Comparison of ENCODE assay signal across 24 mouse cellular contexts in the genomic region with DNA sequence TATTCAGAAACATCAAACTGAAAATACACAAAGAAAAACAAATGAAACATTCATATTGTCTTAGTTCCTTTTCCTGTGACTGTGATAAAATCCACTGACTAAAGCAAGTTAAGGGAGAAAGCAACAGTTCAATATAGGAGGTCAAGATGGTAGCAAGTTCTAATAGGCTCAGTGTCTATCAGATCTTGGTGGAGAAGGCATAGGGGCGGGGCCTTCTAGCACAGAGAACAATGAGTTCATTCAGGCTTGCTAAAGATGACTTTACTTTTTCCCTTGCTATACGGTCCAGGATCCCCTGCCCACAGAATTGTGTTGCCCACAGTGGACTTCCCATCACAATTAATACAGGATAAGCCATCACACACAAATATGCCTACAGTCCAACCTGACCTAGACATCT.
"Had no signal": no experiment of that assay in that cellular context is flagged by ENCODE, and none has a peak within 500 bp of the region (broad histone marks: within the 10 kb centered on the region; RNA-seq: fewer than 3 reads in every experiment).

No protein-coding gene starts in this region.

- H3K4me1 ChIP-seq: heart, embryonic 15.5 days; hindbrain, embryonic 13.5 days; hindbrain, embryonic 15.5 days; limb, embryonic 10.5 days had no signal

- H3K9me3 ChIP-seq: heart, embryonic 13.5 days; heart, embryonic 15.5 days; hindbrain, embryonic 13.5 days; hindbrain, embryonic 15.5 days; intestine, embryonic 15.5 days; limb, embryonic 10.5 days; limb, embryonic 12.5 days; liver, embryonic 12.5 days had no signal

- H3K27ac ChIP-seq: heart, embryonic 13.5 days; heart, embryonic 15.5 days; hindbrain, embryonic 13.5 days; hindbrain, embryonic 15.5 days; hindbrain, postnatal 0 days; intestine, embryonic 15.5 days; layer of hippocampus, adult 2 months; limb, embryonic 10.5 days; limb, embryonic 12.5 days; liver, embryonic 12.5 days had no signal

- H3K27me3 ChIP-seq: heart, embryonic 13.5 days; heart, embryonic 15.5 days; hindbrain, embryonic 13.5 days; hindbrain, embryonic 15.5 days; intestine, embryonic 15.5 days; limb, embryonic 12.5 days; liver, embryonic 12.5 days had no signal

- H3K36me3 ChIP-seq: heart, embryonic 13.5 days; heart, embryonic 15.5 days; hindbrain, embryonic 13.5 days; hindbrain, embryonic 15.5 days; intestine, embryonic 15.5 days; limb, embryonic 10.5 days; limb, embryonic 12.5 days; liver, embryonic 12.5 days had no signal

- H3K4me2 ChIP-seq: heart, embryonic 11.5 days; heart, embryonic 13.5 days; heart, embryonic 15.5 days; hindbrain, embryonic 13.5 days; hindbrain, embryonic 15.5 days; intestine, embryonic 15.5 days; limb, embryonic 12.5 days; liver, embryonic 12.5 days had no signal

- ATAC-seq: hindbrain, postnatal 0 days; intestine, postnatal 0 days; liver, embryonic 12.5 days had no signal

- H3K9ac ChIP-seq: heart, embryonic 13.5 days; heart, embryonic 15.5 days; hindbrain, embryonic 13.5 days; hindbrain, embryonic 15.5 days; intestine, embryonic 15.5 days; limb, embryonic 12.5 days; liver, embryonic 12.5 days had no signal

- DNase-seq: gastrocnemius, postnatal 14 days; gastrocnemius, postnatal 36 days; heart, adult 18-20 months; heart, postnatal 14 days; heart, postnatal 36 days; kidney, adult 18-20 months; kidney, adult 8-10 months; kidney, postnatal 10 days; kidney, postnatal 25 days; kidney, postnatal 4 days; liver had no signal

- H3K4me3 ChIP-seq: heart, embryonic 13.5 days; heart, embryonic 15.5 days; hindbrain, embryonic 13.5 days; hindbrain, embryonic 15.5 days; intestine, embryonic 15.5 days; layer of hippocampus, adult 2 months; left cerebral cortex, adult 2 months; limb, embryonic 10.5 days; limb, embryonic 12.5 days; liver, embryonic 12.5 days had no signal
